Mouse (Mus musculus) erythroblast, embryonic 14.5 days (primary cell): ENCODE measurements around the gene Hormad2. TPM values are rescaled to one million over a fixed set of nuclear protein-coding genes. Genes with fewer than 3 reads are reported as not detected.

ENCODE experiments used
- H3K27me3 ChIP-seq: 2 replicates; pipeline ENCODE4 v1.6.1; 2012; ENCODE audit warnings: inconsistent platforms; ENCODE audit not compliant: control insufficient read depth
- H3K36me3 ChIP-seq: 2 replicates; pipeline ENCODE4 v1.6.1; 2012; ENCODE audit warnings: mild to moderate bottlenecking, inconsistent platforms; ENCODE audit not compliant: control insufficient read depth
- H3K4me1 ChIP-seq: 2 replicates; pipeline ENCODE4 v1.6.1; 2012; ENCODE audit warnings: inconsistent platforms; ENCODE audit not compliant: control insufficient read depth
- H3K4me3 ChIP-seq: replicated peaks from 2 replicates; pipeline ENCODE3; 2012; ENCODE audit warnings: moderate library complexity, mild to moderate bottlenecking, inconsistent platforms
- H3K9me3 ChIP-seq: 2 replicates; pipeline ENCODE4 v1.6.1; 2012; ENCODE audit warnings: low read length, inconsistent platforms, mixed read lengths; ENCODE audit not compliant: control insufficient read depth
- GATA1 ChIP-seq: IDR thresholded peaks from 2 replicates; pipeline ENCODE4 v1.6.1; 2012; ENCODE audit warnings: low read length, inconsistent platforms, mixed read lengths
- TAL1 ChIP-seq: IDR thresholded peaks from 3 replicates; pipeline ENCODE4 v1.6.1; 2012; ENCODE audit warnings: low read length, inconsistent platforms, mixed read lengths
- polyA plus RNA-seq: library from polyadenylated mRNA; stranded (reverse); fragments of >175 nt; gene quantifications from 2 replicates; pipeline ENCODE4 v1.2.3, GENCODE M21; 2012

Gene Hormad2
- polyA plus RNA-seq, 1 experiment: not detected

- Histone ChIP-seq H3K27me3 (no peaks in the 10 kb centered on the region), H3K4me3 (no peak overlapping the region), H3K36me3 (no peaks in the 10 kb centered on the region), H3K9me3 (no peaks in the 10 kb centered on the region), H3K4me1 (no peaks in the 10 kb centered on the region)
- TF ChIP-seq GATA1 (no peak), TAL1 (no peak)
These were observed 123.6 kb downstream of the Hormad2 start for GRCm38 (mm10) chr11:4317287-4317686.

GRCm38 (mm10) chr11:4312180-4312579, 128.7 kb downstream of the Hormad2 start:
- Histone ChIP-seq H3K4me1 (no peaks in the 10 kb centered on the region), H3K9me3 (no peaks in the 10 kb centered on the region), H3K27me3 (no peaks in the 10 kb centered on the region), H3K36me3 (no peaks in the 10 kb centered on the region), H3K4me3 (no peak overlapping the region)
- no peak for TF ChIP-seq TAL1
- no peak for TF ChIP-seq GATA1

GRCm38 (mm10) chr11:4310324-4310723, 130.6 kb downstream of the Hormad2 start:
- H3K9me3 ChIP-seq: no peaks in the 10 kb centered on the region

GRCm38 (mm10) chr11:4309613-4310012, 131.3 kb downstream of the Hormad2 start:
- Histone ChIP-seq H3K27me3 (no peaks in the 10 kb centered on the region), H3K4me3 (no peak overlapping the region), H3K36me3 (no peaks in the 10 kb centered on the region), H3K4me1 (no peaks in the 10 kb centered on the region), H3K9me3 (no peaks in the 10 kb centered on the region)
- TF ChIP-seq GATA1 (no peak), TAL1 (no peak)

More at GRCm38 (mm10) chr11:4310324-4310723, 130.6 kb downstream of the Hormad2 start:
- Histone ChIP-seq H3K4me1 (no peaks in the 10 kb centered on the region), H3K4me3 (no peak overlapping the region), H3K27me3 (no peaks in the 10 kb centered on the region), H3K36me3 (no peaks in the 10 kb centered on the region)
- TF ChIP-seq GATA1: no peak
- no peak for TF ChIP-seq TAL1

- no peaks in the 10 kb centered on the region for H3K36me3 ChIP-seq
- no peak for TF ChIP-seq TAL1
- no peak for TF ChIP-seq GATA1
- H3K27me3 ChIP-seq: no peaks in the 10 kb centered on the region
- H3K9me3 ChIP-seq: no peaks in the 10 kb centered on the region
- H3K4me3 ChIP-seq: no peak overlapping the region
- H3K4me1 ChIP-seq: no peaks in the 10 kb centered on the region
These were observed 132.1 kb downstream of the Hormad2 start for GRCm38 (mm10) chr11:4308514-4309450.

GRCm38 (mm10) chr11:4308060-4308513, 132.8 kb downstream of the Hormad2 start:
- Histone ChIP-seq H3K36me3 (no peaks in the 10 kb centered on the region), H3K9me3 (no peaks in the 10 kb centered on the region), H3K27me3 (no peaks in the 10 kb centered on the region), H3K4me1 (no peaks in the 10 kb centered on the region), H3K4me3 (no peak overlapping the region)
- TF ChIP-seq TAL1: no peak
- no peak for TF ChIP-seq GATA1

GRCm38 (mm10) chr11:4306086-4306485, 134.8 kb downstream of the Hormad2 start:
- Histone ChIP-seq H3K27me3 (no peaks in the 10 kb centered on the region), H3K4me3 (no peak overlapping the region)
- TF ChIP-seq TAL1 (no peak), GATA1 (no peak)

GRCm38 (mm10) chr11:4305090-4305489, 135.8 kb downstream of the Hormad2 start:
- Histone ChIP-seq H3K4me1 (no peaks in the 10 kb centered on the region; the same call in 1 of the 2 replicates), H3K36me3 (no peaks in the 10 kb centered on the region), H3K4me3 (no peak overlapping the region), H3K27me3 (no peaks in the 10 kb centered on the region), H3K9me3 (no peaks in the 10 kb centered on the region)
- TF ChIP-seq GATA1: no peak
- no peak for TF ChIP-seq TAL1

More at GRCm38 (mm10) chr11:4306086-4306485, 134.8 kb downstream of the Hormad2 start:
- no peaks in the 10 kb centered on the region; the same call in 1 of the 2 replicates for H3K4me1 ChIP-seq
- no peaks in the 10 kb centered on the region for H3K9me3 ChIP-seq
- H3K36me3 ChIP-seq: no peaks in the 10 kb centered on the region

GRCm38 (mm10) chr11:4304203-4304602, 136.7 kb downstream of the Hormad2 start:
- Histone ChIP-seq H3K36me3 (no peaks in the 10 kb centered on the region), H3K27me3 (peaks cover 4% of the 10 kb centered on the region; the same call in 1 of the 2 replicates), H3K9me3 (no peaks in the 10 kb centered on the region), H3K4me1 (no peaks in the 10 kb centered on the region; the same call in 1 of the 2 replicates), H3K4me3 (no peak overlapping the region)
- TF ChIP-seq TAL1 (no peak), GATA1 (no peak)
